Mouse (Mus musculus) brown adipose tissue, adult 24 weeks (tissue): ENCODE data around the gene Btbd16. TPM values are rescaled to one million over a fixed set of nuclear protein-coding genes. Genes with fewer than 3 reads are reported as not detected.

Experiments
- H3K27ac ChIP-seq: fragments of 200-500 bp; replicated peaks from 2 replicates; pipeline ENCODE4 v1.5.1; 2012; ENCODE audit warnings: low read depth, mild to moderate bottlenecking, low read length
- H3K4me1 ChIP-seq: fragments of 200-500 bp; 2 replicates; pipeline ENCODE4 v1.6.1; 2012; ENCODE audit warnings: low read length, mixed read lengths; ENCODE audit not compliant: control insufficient read depth, insufficient read depth, insufficient read length
- H3K4me3 ChIP-seq: fragments of 200-500 bp; 2 replicates; pipeline ENCODE4 v1.5.1; 2012; ENCODE audit warnings: low read depth, mild to moderate bottlenecking, low read length, moderate library complexity; ENCODE audit not compliant: insufficient read depth
- polyA plus RNA-seq: library from polyadenylated mRNA; stranded (reverse); fragments of >200 nt; gene quantifications from 2 replicates; pipeline ENCODE4 v1.2.4, GENCODE M21; 2012; ENCODE audit not compliant: missing spikeins, insufficient read depth, insufficient read length

Btbd16 gene
- polyA plus RNA-seq, 1 experiment, result not detected

- Histone ChIP-seq H3K27ac (no peak overlapping the region), H3K4me3 (no peak overlapping the region), H3K4me1 (no peaks in the 10 kb centered on the region)
These were observed 50.1 kb downstream of the Btbd16 start for GRCm38 (mm10) chr7:130823992-130824391.

GRCm38 (mm10) chr7:130826343-130826742, 52.5 kb downstream of the Btbd16 start:
- H3K27ac ChIP-seq, result no peak overlapping the region
- no peaks in the 10 kb centered on the region for H3K4me1 ChIP-seq
- H3K4me3 ChIP-seq, result no peak overlapping the region

DNA sequence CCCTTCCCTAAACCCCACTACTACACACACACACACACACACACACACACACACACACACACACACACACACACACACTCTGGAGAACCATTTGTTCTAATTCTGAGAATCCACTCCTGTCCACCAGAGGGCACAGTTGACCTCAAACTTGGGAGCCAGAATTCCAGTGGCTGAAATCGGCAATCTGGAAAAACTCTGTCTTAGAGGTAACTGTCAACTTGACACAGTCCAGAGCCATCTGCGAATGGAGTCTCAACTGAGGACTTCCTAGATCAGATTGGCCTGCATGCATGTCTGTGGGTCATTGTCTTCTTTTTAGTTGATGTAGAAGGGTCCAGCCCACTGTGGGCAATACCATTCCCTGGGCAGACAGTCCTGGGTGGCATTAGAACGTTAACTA, 53.6 kb downstream of the Btbd16 start:
- H3K4me1 ChIP-seq, result no peaks in the 10 kb centered on the region
- H3K4me3 ChIP-seq, result no peak overlapping the region
- no peak overlapping the region for H3K27ac ChIP-seq

DNA sequence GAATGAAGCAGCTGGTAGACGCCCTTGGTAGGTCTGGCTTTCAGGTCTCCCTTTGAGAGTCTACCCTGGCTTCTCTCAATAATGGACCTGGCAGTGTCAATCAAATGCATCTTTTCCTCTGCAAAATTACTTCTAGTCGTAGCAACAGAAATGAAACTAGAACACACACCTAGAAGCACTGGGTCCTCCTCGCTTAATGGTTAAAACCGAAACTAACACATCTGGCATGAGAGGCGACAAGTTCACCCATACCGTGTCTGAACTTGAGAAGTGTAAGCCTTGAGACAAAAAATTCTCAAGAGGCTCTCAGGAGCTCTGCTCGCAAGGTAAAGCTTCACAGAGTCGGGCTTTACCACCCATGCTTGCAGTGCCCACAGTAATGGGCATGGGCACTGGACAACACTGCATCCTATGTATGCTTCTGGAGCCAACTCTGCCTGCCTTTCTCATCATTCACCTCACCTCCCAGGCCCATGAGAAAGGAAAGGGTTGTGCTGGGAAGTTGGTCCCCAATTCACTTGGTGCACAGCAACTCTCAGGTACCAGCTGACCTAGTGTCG, 54.1 kb downstream of the Btbd16 start:
- H3K27ac ChIP-seq, result no peak overlapping the region
- no peak overlapping the region for H3K4me3 ChIP-seq
- H3K4me1 ChIP-seq, result no peaks in the 10 kb centered on the region

GRCm38 (mm10) chr7:130828475-130828874, 54.6 kb downstream of the Btbd16 start:
- Histone ChIP-seq H3K27ac (no peak overlapping the region), H3K4me1 (no peaks in the 10 kb centered on the region), H3K4me3 (no peak overlapping the region)

- Histone ChIP-seq H3K4me3 (no peak overlapping the region), H3K4me1 (0 out of 2 replicates have a peak, but pooled peaks cover 3% of the 10 kb centered on the region), H3K27ac (no peak overlapping the region)
These were observed 57.7 kb downstream of the Btbd16 start for GRCm38 (mm10) chr7:130831586-130831985.

GRCm38 (mm10) chr7:130834299-130834698, 60.4 kb downstream of the Btbd16 start:
- 0 out of 2 replicates have a peak, but pooled peaks cover 3% of the 10 kb centered on the region for H3K4me1 ChIP-seq

DNA sequence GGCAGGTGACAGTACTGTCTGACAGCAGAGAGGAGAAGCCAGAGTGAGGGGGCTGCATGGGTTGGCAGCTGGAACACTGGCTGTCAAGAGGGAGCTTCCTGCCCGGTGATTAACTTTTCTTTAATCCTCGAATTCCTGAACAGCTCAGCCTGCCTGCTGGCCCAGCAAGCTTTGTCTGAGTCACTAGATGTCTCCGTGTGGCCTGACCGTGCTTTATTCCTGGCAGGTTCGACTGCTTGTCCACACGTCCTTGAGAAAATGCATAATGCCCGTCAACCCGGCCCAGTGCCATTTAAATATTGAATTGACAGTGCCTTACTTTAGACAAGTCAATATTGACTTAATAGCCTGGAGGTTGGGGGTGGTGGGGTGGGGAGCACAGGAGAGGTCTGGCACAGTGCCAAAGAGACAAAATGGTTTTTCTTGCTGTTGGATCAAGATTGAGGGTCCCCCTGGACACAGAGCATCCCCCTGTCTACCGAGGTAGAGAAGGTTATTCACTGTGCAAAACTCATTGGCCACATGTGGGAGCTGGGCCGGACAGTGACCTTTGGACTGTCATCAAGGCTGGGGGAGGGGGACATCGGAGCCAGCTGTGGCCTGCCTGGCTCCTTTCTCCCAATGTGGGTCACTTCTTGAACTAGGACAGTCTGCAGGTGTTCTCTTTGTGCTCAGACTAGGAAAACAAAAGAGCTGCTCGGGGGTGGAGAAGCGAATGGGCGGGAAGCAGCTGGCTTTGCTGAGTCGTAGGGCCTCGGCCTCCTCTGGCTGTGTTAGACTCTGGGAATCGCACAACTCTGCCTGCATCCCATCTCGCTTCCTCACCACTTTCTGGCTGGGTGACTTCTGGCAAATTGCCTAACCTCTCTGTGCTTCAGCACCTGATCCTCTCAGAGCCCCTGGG, 61.3 kb downstream of the Btbd16 start:
- H3K4me3 ChIP-seq, result no peak overlapping the region
- no peak overlapping the region for H3K27ac ChIP-seq
- 0 out of 2 replicates have a peak, but pooled peaks cover 3% of the 10 kb centered on the region for H3K4me1 ChIP-seq

More at GRCm38 (mm10) chr7:130834299-130834698, 60.4 kb downstream of the Btbd16 start:
- Histone ChIP-seq H3K4me3 (no peak overlapping the region), H3K27ac (no peak overlapping the region)

DNA sequence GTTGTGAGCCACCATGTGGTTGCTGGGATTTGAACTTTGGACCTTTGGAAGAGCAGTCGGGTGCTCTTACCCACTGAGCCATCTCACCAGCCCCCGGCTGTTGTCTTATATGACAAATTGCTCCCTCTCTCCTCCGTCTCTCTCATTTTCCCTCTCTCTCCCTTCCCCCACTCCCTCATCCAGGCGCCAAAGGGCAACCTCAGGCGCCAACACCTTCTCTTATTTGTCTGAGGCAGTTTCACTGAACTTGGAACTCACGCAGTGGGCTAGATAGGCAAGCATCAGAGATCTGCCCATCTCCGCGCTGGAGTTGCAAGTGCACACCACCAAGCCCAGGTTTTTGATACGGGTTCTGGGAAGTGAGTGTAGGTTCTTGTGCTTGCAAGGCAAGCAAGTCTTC, 62.2 kb downstream of the Btbd16 start:
- Histone ChIP-seq H3K4me1 (0 out of 2 replicates have a peak, but pooled peaks cover 3% of the 10 kb centered on the region), H3K4me3 (no peak overlapping the region), H3K27ac (no peak overlapping the region)

DNA sequence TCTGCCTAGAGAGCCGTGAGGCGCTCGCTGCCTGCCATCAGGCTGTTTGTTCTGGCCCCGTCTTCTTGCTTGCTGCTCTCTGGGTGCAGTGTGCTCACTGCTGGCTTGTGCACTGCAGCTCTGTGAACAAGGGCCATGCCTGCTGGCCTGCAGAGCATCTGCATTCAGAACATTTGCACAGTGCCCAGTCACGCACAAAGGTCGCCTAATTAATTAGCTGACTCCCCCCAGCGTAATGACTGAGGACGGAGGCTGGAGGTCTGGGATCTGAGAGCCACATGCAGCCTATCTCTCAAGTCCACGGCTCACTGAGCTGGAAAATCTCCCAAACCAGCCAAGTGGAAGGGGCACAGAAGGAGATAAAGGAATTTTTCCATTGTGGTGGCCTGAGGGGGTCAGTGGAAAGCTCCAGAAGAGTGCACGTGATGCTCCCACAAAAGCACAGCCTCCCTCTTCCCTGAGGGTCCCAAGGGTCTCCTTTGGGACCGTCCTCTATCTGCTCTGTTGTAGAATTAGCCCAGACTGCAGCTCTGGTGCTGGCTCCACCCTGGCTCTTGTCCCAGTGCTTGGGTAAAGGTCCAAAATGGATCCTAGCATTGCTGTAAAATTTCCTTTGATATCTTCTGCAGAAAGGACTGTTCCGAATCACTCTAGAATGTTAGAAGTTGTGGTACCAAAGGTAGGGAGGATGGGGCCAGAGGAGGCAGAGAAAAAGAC, 64.2 kb downstream of the Btbd16 start:
- no peak overlapping the region for H3K4me3 ChIP-seq
- H3K4me1 ChIP-seq, result 0 out of 2 replicates have a peak, but pooled peaks cover 3% of the 10 kb centered on the region
- H3K27ac ChIP-seq, result no peak overlapping the region

DNA sequence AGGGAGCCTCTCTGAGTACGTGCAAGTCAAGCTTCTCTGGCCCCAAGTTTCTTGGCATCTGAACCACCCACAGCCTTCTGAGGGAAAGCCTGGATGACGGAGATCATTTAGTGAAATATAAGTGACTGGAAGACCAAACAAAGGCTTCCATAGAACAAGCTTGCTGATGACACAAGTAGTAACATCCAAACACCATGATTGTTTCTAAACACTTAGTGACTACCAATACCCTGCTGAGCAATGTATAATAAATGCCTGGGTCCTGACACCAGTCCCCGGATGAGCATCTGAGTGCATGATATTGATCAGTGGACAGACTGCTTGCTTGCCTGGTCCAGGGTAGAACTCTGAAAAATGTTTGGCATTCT, 64.8 kb downstream of the Btbd16 start:
- no peak overlapping the region for H3K27ac ChIP-seq
- H3K4me1 ChIP-seq, result 0 out of 2 replicates have a peak, but pooled peaks cover 3% of the 10 kb centered on the region
- H3K4me3 ChIP-seq, result no peak overlapping the region

GRCm38 (mm10) chr7:130839380-130840100, 65.7 kb downstream of the Btbd16 start:
- Histone ChIP-seq H3K4me1 (0 out of 2 replicates have a peak, but pooled peaks cover 3% of the 10 kb centered on the region), H3K27ac (no peak overlapping the region), H3K4me3 (no peak overlapping the region)

- Histone ChIP-seq H3K27ac (no peak overlapping the region), H3K4me3 (no peak overlapping the region), H3K4me1 (no peaks in the 10 kb centered on the region)
These were observed 73.4 kb downstream of the Btbd16 start for GRCm38 (mm10) chr7:130847164-130847718.

- Histone ChIP-seq H3K27ac (no peak overlapping the region), H3K4me1 (no peaks in the 10 kb centered on the region), H3K4me3 (no peak overlapping the region)
These were observed 80.9 kb downstream of the Btbd16 start for GRCm38 (mm10) chr7:130854684-130855292.
